Mouse (Mus musculus): Measurements from ENCODE around the gene 4930572O03Rik. TPM values are rescaled to one million over a fixed set of nuclear protein-coding genes. Genes with fewer than 3 reads are reported as not detected.
"Not testable (repeated sequence)": the region's sequence is repeated elsewhere in the genome, so short reads cannot be mapped to it uniquely, and the experiment has no call there.

4930572O03Rik gene
- polyA plus RNA-seq, 1 experiment from 2014 or later, result not detected

- H3K4me2 ChIP-seq (replicated peaks; ENCODE audit: low read depth, low read length); H3K27ac ChIP-seq (ENCODE audit: low read depth, low read length); H3K4me3 ChIP-seq (ENCODE audit: low read depth, low read length); H3K36me3 ChIP-seq (ENCODE audit: control insufficient read depth, insufficient read depth, low read length); DNase-seq (ENCODE audit: low spot score); H3K9me3 ChIP-seq (ENCODE audit: control insufficient read depth, low read length); H3K4me1 ChIP-seq (replicated peaks; ENCODE audit: control insufficient read depth, insufficient read depth, low read length); ATAC-seq (ENCODE audit: low FRiP score); H3K27me3 ChIP-seq (ENCODE audit: control insufficient read depth, insufficient read depth, low read length); H3K9ac ChIP-seq (ENCODE audit: low read depth, low read length): not testable (repeated sequence)
- WGBS, result 33% methylated on average over 6 of the region's 6 CpGs
Observed at GRCm38 (mm10) chr5:15645707-15646106, 11.2 kb downstream of the 4930572O03Rik start.

- not testable (repeated sequence) for H3K4me3 ChIP-seq (ENCODE audit: low read depth, low read length)
- WGBS, result 57% methylated on average over 2 of the region's 2 CpGs
- ATAC-seq (ENCODE audit: low FRiP score), result 0 out of 2 replicates have a peak, but pooled peaks have one; percentile 69
Observed at GRCm38 (mm10) chr5:15637637-15638036, 19.2 kb downstream of the 4930572O03Rik start.

GRCm38 (mm10) chr5:15630068-15630467 lies 26.8 kb downstream of the 4930572O03Rik start:
- not testable (repeated sequence) for H3K4me3 ChIP-seq (ENCODE audit: low read depth, low read length); H3K4me1 ChIP-seq (replicated peaks; ENCODE audit: control insufficient read depth, insufficient read depth, low read length); H3K36me3 ChIP-seq (ENCODE audit: control insufficient read depth, insufficient read depth, low read length); H3K27ac ChIP-seq (ENCODE audit: low read depth, low read length); H3K4me2 ChIP-seq (replicated peaks; ENCODE audit: low read depth, low read length); H3K9ac ChIP-seq (ENCODE audit: low read depth, low read length); ATAC-seq (ENCODE audit: low FRiP score); DNase-seq (ENCODE audit: low spot score); H3K27me3 ChIP-seq (ENCODE audit: control insufficient read depth, insufficient read depth, low read length); H3K9me3 ChIP-seq (ENCODE audit: control insufficient read depth, low read length)
- WGBS, result 31% methylated on average over 5 of the region's 5 CpGs

More at GRCm38 (mm10) chr5:15637637-15638036, 19.2 kb downstream of the 4930572O03Rik start:
- H3K27ac ChIP-seq (ENCODE audit: low read depth, low read length); H3K4me2 ChIP-seq (replicated peaks; ENCODE audit: low read depth, low read length); H3K9me3 ChIP-seq (ENCODE audit: control insufficient read depth, low read length); H3K4me1 ChIP-seq (replicated peaks; ENCODE audit: control insufficient read depth, insufficient read depth, low read length); H3K27me3 ChIP-seq (ENCODE audit: control insufficient read depth, insufficient read depth, low read length); H3K9ac ChIP-seq (ENCODE audit: low read depth, low read length); DNase-seq (ENCODE audit: low spot score); H3K36me3 ChIP-seq (ENCODE audit: control insufficient read depth, insufficient read depth, low read length): not testable (repeated sequence)

- H3K36me3 ChIP-seq (ENCODE audit: control insufficient read depth, insufficient read depth, low read length); H3K4me1 ChIP-seq (replicated peaks; ENCODE audit: control insufficient read depth, insufficient read depth, low read length); H3K4me3 ChIP-seq (ENCODE audit: low read depth, low read length); H3K4me2 ChIP-seq (replicated peaks; ENCODE audit: low read depth, low read length); ATAC-seq (ENCODE audit: low FRiP score); DNase-seq (ENCODE audit: low spot score); H3K27me3 ChIP-seq (ENCODE audit: control insufficient read depth, insufficient read depth, low read length); H3K9ac ChIP-seq (ENCODE audit: low read depth, low read length); H3K27ac ChIP-seq (ENCODE audit: low read depth, low read length); H3K9me3 ChIP-seq (ENCODE audit: control insufficient read depth, low read length): not testable (repeated sequence)
- 21% methylated on average over 1 of the region's 1 CpGs for WGBS
Observed at GRCm38 (mm10) chr5:15628136-15628535, 28.7 kb downstream of the 4930572O03Rik start.

- H3K9me3 ChIP-seq (ENCODE audit: control insufficient read depth, low read length); H3K4me3 ChIP-seq (ENCODE audit: low read depth, low read length); H3K36me3 ChIP-seq (ENCODE audit: control insufficient read depth, insufficient read depth, low read length); H3K4me2 ChIP-seq (replicated peaks; ENCODE audit: low read depth, low read length); H3K27ac ChIP-seq (ENCODE audit: low read depth, low read length); DNase-seq (ENCODE audit: low spot score); H3K4me1 ChIP-seq (replicated peaks; ENCODE audit: control insufficient read depth, insufficient read depth, low read length); H3K9ac ChIP-seq (ENCODE audit: low read depth, low read length); ATAC-seq (ENCODE audit: low FRiP score); H3K27me3 ChIP-seq (ENCODE audit: control insufficient read depth, insufficient read depth, low read length): not testable (repeated sequence)
- WGBS, result 73% methylated on average over 1 of the region's 1 CpGs
Observed at GRCm38 (mm10) chr5:15618764-15619163, 38.1 kb downstream of the 4930572O03Rik start, which contains the start of gene Speer4d. Gene Speer4d (plus strand): TSS chr5:15619064.

- 84% methylated on average over 3 of the region's 3 CpGs for WGBS
- not testable (repeated sequence) for H3K36me3 ChIP-seq (ENCODE audit: control insufficient read depth, insufficient read depth, low read length); H3K27ac ChIP-seq (ENCODE audit: low read depth, low read length); H3K4me1 ChIP-seq (replicated peaks; ENCODE audit: control insufficient read depth, insufficient read depth, low read length); H3K4me2 ChIP-seq (replicated peaks; ENCODE audit: low read depth, low read length); H3K9ac ChIP-seq (ENCODE audit: low read depth, low read length); ATAC-seq (ENCODE audit: low FRiP score); H3K4me3 ChIP-seq (ENCODE audit: low read depth, low read length); H3K27me3 ChIP-seq (ENCODE audit: control insufficient read depth, insufficient read depth, low read length); DNase-seq (ENCODE audit: low spot score); H3K9me3 ChIP-seq (ENCODE audit: control insufficient read depth, low read length)
Observed at GRCm38 (mm10) chr5:15616195-15616594, 40.7 kb downstream of the 4930572O03Rik start.

GRCm38 (mm10) chr5:15610695-15611094 lies 46.2 kb downstream of the 4930572O03Rik start:
- H3K27ac ChIP-seq (ENCODE audit: low read depth, low read length); H3K9me3 ChIP-seq (ENCODE audit: control insufficient read depth, low read length); H3K27me3 ChIP-seq (ENCODE audit: control insufficient read depth, insufficient read depth, low read length); ATAC-seq (ENCODE audit: low FRiP score); H3K4me2 ChIP-seq (replicated peaks; ENCODE audit: low read depth, low read length); H3K9ac ChIP-seq (ENCODE audit: low read depth, low read length); H3K4me1 ChIP-seq (replicated peaks; ENCODE audit: control insufficient read depth, insufficient read depth, low read length); H3K4me3 ChIP-seq (ENCODE audit: low read depth, low read length); H3K36me3 ChIP-seq (ENCODE audit: control insufficient read depth, insufficient read depth, low read length): not testable (repeated sequence)
- DNase-seq (ENCODE audit: low spot score), result peak; percentile 42
- 7% methylated on average over 1 of the region's 1 CpGs for WGBS

- H3K4me1 ChIP-seq (replicated peaks; ENCODE audit: control insufficient read depth, insufficient read depth, low read length); DNase-seq (ENCODE audit: low spot score); H3K27ac ChIP-seq (ENCODE audit: low read depth, low read length); H3K9ac ChIP-seq (ENCODE audit: low read depth, low read length); H3K4me2 ChIP-seq (replicated peaks; ENCODE audit: low read depth, low read length); H3K27me3 ChIP-seq (ENCODE audit: control insufficient read depth, insufficient read depth, low read length); H3K4me3 ChIP-seq (ENCODE audit: low read depth, low read length); H3K36me3 ChIP-seq (ENCODE audit: control insufficient read depth, insufficient read depth, low read length); H3K9me3 ChIP-seq (ENCODE audit: control insufficient read depth, low read length): not testable (repeated sequence)
- peak; percentile 85 for ATAC-seq (ENCODE audit: low FRiP score)
- WGBS, result 75% methylated on average over 5 of the region's 6 CpGs
Observed at GRCm38 (mm10) chr5:15606677-15607076, 50.2 kb downstream of the 4930572O03Rik start.

- H3K9me3 ChIP-seq (ENCODE audit: control insufficient read depth, low read length), result peaks cover 14% of the 10 kb centered on the region
- ATAC-seq (ENCODE audit: low FRiP score), result 0 out of 2 replicates have a peak, but pooled peaks have one; percentile 25
- H3K4me1 ChIP-seq (replicated peaks; ENCODE audit: control insufficient read depth, insufficient read depth, low read length); H3K4me2 ChIP-seq (replicated peaks; ENCODE audit: low read depth, low read length); H3K9ac ChIP-seq (ENCODE audit: low read depth, low read length); H3K4me3 ChIP-seq (ENCODE audit: low read depth, low read length); H3K27me3 ChIP-seq (ENCODE audit: control insufficient read depth, insufficient read depth, low read length); H3K27ac ChIP-seq (ENCODE audit: low read depth, low read length); DNase-seq (ENCODE audit: low spot score); H3K36me3 ChIP-seq (ENCODE audit: control insufficient read depth, insufficient read depth, low read length): not testable (repeated sequence)
- 77% methylated on average over 8 of the region's 8 CpGs for WGBS
Observed at GRCm38 (mm10) chr5:15603585-15603984, 53.3 kb downstream of the 4930572O03Rik start.
